Mouse (Mus musculus): ENCODE data around the gene Calcoco2. TPM values are rescaled to one million over a fixed set of nuclear protein-coding genes. Genes with fewer than 3 reads are reported as not detected.

Calcoco2 gene
- total RNA-seq, 4 experiments from 2014 or later = 0.31 TPM; not detected in 3

DNA sequence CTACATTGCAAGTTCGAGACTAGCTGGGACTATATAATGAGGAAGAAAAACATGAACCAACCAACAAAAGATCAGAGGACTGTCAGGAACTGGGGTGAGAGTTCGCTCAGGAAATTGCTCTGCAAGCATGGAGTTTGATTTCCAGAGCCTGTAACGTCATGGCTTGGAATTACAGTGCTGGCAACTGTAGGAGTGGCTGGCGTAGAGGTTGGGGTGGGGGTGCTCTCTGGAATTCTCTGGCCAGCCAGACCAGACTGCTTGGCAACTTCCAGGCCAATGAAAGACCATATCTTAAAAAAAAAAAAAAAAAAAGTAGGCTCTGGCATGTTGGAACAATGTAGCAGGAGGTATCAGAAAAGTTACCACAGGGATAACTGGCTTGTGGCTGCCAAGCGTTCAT is 31.0 kb downstream of the Calcoco2 start:
- DNase-seq (ENCODE audit: low spot score in 2 of 2) = no peak

DNA sequence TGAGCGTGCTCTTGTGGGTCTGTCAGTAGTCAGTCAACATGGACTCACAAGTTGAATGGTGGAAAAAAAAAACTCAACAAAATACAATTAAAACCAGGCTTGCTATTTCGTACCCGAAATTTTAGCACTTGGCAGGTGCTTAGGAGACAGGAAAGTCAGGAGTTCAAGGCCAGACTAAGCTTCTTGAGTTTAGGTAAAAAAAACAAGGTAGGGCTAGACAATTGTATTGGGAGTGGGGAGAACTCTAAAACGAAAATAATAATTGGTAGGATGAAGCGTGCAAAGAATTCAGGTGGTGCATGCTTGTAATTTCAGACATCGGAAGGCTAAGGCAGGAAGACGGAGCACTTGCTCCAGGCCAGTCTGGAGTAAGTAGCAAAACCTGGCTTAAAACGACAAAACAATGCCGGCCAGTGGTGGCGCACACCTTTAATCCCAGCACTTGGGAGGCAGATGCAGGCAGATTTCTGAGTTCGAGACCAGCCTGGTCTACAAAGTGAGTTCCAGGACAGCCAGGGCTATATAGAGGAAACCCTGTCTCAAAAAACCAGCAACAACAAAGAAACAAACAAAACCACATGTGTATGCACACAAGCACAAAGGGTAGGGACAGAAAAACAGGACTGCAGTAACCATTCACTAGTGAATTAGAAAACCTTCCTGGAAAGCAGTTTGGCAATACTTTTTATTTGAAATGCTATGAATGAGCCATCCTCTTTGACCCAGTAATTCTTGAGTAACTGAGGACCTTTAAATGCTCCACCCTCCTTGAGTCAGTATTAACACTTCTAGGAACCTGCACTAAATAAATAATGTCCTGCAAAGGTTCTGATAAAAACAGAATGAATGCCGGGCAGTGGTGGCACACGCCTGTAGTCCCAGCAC is 35.3 kb downstream of the Calcoco2 start:
- DNase-seq (ENCODE audit: low spot score in 2 of 2) = no peak

DNA sequence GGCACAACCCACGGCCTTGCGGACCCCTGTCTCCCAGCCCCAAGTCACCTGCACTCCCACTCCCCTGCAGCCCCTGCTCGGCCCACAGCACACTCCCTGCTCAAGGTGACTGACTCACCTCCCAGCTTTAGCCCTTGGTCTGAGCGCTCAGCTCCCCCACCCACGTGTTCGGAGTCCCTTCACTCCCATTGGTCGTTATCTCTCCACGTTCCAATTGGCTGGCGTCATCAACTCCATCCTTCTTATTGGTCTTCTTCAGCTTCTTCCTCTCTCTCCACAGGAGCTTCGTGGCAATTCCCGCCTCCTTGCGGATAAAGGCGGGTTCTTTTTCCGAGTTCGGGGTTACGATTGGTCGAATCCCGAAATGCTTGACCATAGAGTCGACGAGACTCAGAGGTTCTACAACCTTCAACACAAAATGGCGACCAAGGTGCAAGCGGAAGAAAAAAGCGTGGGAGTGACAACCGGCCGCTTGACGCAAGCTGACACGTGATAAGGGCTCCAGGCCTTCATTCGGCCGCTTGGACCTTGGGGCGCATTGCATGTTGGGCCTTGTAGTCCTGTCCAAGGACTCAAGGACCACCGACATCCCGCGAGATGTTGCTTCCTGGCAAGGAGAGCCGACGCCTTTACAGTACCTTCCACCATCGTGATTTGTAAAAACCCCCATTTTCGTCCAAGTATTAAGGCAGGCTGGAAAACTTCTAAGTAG is 36.1 kb downstream of the Calcoco2 start, which contains the start of gene Atp5g1:
TSS of gene Atp5g1 (minus strand) at position 162 of the 712 bp plus-strand sequence.
- peak; percentile 99 to 100 for DNase-seq (ENCODE audit: low spot score in 2 of 2)

DNA sequence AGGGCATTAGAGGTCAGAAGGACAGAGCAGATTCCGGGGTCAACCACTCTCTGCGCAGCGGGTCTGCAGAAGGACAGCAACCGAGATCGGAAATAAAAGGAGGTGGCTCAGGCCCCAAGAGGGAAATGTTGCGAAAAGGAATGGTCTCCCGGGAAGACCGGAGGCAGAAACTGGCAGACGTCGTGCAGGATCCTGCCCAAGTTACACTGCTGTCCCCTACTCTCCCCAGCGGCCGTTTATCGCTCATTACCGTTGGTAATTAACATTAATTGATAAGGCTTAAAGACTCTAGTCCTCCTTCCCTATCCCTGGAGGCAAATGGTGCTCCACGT is 36.6 kb downstream of the Calcoco2 start:
- DNase-seq (ENCODE audit: low spot score in 2 of 2) = peak; percentile 18 to 25

DNA sequence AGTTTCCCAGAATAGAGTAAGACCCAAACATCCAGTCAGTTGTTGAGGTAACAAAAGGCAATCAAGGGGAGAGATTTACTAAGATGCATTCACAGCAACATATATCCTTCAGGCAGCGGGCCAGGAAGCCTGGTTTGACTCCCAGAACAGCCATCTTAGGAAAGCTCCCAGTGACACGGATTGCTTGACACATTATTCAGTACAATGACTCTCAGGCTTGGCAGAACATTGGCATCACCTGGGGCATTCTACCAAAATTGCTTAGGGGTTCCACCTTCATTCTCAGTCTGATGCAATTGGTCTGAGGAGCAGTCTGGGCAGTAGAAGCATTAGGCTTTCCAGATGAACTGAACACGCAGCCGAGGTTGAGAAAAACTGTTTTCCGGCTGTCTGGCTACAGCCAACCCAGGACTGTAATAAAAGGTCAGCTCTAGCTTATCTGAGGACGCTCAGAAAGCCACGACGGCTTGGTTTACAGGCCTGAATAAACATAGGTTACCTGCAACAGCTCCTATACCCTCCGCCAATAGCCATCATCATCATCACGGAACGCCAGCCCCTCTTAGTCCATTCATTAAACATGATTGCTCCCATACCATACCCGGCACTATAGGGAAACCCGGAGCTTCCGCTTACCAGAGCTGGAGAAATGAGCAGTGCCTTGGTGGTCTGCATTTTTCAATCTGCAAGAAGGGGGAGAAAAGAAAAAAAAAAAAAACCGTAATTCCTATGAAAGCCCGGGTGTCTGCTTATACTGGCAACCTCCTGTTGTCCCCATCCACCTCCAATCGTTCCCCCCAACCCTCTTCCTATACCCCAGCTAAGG is 37.2 kb downstream of the Calcoco2 start:
- peak in 1 of 2 experiments; percentile 21 for DNase-seq (ENCODE audit: low spot score in 2 of 2)

DNA sequence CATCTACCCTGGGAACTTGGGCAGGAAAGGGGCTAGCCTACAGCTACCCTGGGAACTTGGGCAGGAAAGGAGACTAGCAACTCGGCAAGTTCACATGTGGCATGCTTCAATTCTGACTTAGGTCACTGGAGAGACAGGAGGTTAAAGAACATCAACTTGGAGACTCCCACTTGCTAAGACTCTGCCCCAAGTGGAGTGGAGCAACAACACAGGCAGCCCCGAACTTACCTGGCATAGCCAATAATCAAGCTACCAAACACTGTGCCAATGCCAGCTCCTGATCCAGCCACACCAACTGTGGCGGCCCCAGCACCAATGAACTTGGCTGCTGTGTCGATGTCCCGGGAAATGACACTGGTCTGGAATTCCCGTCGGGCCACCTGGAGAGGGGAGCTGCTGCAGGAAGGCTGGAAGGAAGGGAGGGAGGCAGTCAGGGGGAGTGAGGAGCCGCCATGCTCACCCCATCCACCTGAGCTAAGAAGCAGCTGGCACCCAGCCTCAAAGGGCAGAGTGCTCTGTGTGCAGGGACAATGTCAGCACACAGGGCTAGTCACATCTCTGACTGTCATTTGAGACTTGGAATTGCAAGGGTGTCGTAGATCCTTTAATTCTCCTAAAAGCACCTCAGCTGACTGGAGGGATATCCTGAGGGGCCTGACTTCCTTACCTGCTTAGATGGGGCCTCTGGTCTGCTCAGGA is 38.3 kb downstream of the Calcoco2 start:
- no peak for DNase-seq (ENCODE audit: low spot score in 2 of 2)

DNA sequence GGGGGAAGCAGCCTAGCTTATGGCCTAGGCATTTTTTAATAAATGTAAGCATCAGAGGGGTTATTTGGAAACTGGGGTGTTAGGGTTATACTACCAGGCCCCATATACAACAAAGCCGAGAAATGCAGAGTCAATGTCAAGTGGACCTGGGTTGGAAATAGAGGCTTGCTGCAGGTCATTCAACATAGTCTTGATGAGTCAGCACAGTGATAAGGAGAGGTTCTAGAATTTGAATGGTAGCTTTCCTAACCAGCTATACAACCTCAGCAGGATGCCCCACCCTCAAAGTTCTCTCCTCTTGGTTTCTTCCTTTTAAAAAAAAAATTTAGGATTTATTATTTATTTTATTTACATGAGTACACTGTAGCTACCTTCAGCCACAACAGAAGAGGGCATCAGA is 40.8 kb downstream of the Calcoco2 start:
- DNase-seq (ENCODE audit: low spot score in 2 of 2) = no peak

DNA sequence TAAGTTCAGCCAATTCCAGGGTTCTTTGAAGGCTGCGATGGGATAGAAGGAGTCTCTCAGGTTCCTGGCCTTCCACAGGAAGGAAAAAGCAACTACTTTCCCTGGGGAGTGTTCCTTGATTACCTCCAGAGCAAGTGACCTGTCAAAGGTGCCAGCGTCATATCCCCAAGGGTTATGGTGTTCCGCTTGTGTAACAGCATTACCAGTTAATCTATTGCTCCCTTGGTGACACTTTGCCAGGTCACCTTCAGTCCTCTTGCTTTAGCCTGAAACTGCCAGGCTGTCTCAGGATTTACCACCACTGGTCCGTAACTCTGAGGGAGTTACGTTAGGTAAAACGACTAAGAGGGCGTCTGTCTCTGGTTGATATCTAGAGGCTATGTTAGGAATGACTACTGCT is 41.4 kb downstream of the Calcoco2 start:
- no peak for DNase-seq (ENCODE audit: low spot score in 2 of 2)

DNA sequence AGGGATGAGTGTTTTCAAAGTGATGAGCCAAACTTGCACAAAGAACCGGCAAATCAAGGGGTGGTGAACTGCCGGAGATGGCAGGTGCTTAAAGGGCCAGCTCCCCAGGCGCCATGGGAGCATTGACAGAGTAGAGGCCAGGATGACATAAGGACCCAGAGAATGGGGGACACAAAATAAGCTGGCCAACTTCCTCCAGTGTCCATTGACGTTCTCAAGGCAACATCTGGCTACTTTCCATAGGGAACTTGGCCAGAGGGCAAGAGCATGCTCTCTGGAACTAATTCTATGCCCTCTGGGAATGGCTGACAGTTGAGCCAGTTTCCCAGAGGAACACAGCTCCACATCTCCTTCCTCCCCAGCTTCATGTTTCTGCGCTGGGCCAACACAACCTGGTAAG is 43.5 kb downstream of the Calcoco2 start:
- DNase-seq (ENCODE audit: low spot score in 2 of 2) = no peak

DNA sequence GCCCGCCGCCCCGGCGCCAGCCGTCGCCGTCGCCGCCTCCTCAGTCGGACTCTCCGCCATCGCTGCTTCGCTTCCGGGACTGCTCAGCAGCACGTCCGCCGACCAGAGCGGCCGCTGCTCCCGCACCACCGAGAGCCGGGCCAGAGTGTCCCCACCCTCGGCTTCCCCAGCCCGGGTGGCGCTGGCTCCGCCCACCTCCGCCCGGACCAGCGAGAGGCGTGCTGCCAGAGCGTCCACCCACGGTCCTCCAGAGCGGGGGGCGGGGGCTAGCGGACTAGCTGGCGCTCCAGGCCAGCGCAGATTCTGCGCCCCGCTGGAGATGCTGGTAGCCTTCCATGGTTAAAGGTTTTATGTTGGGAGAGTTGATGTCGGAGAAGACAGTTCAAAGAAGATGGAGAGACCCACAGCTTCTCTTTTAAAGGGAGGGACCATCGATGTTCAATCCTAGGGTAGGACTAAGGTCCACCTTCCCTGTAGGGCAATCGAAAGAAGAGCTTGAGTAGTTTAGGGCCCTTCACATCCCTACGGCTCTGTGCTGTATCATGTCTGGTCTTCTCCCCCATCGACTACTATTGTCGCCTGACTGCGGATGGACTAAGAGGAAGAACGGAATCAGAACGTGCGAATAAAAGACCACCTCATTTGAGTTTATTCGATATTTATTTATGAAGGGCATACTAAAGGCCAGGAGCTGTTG is 46.4 kb downstream of the Calcoco2 start, which contains the start of gene Ube2z:
TSS of gene Ube2z (minus strand) at position 174 of the 697 bp plus-strand sequence.
- peak; percentile 91 to 96 for DNase-seq (ENCODE audit: low spot score in 2 of 2)

DNA sequence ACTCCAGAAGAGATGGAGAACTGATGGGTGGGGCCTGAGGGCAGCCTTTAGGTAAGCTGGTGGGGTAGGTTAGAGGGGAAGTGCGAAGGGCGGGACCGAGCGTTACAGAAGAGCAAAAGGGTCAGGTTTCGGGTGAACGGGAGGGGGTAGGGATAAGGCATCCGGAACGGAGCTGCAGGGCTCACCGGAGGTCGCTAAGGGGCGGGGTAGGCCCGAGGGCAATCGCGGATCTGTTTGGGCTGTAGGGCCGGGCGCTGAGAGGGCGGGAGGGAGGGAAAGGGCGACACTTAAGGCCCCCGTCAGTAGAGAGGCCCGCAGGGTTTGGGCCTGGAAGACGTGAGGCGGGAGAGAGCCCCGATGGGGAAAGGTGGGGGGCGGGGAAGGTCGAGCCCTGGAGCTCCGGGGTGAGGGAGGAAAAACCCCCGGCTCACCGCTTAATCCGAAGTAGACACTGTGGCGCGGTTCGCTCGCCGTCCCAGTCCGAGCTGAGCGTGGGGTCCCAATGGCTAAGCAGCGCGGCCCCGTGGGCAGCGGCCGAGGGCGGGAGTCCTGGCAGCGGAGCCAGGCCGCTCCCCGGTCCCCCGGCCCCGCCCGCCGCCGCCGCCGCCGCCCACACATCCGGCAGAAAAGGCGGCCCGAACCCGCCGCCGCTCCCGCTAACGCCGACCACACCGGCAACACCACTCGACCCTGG is 47.1 kb downstream of the Calcoco2 start:
- DNase-seq (ENCODE audit: low spot score in 2 of 2) = no peak

DNA sequence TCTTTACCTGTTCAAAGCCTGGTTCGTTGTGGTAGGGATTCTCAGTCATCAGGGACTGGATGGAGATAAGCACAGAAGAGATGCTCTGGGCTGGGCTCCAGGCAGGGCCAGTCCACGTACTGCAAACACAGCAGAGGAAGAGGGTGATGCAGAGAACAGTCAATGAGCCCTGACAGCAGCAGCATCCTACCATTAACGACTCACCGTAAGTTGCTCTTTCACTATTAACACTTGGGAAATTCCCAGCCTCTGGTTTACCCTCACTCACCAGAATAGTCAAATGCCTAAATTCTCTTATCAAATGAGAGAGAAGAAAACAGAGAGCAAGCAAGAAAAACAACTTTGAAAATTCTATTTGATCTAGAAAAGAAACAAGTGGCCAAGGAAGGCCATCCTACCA is 53.5 kb downstream of the Calcoco2 start:
- DNase-seq (ENCODE audit: low spot score in 2 of 2) = no peak

DNA sequence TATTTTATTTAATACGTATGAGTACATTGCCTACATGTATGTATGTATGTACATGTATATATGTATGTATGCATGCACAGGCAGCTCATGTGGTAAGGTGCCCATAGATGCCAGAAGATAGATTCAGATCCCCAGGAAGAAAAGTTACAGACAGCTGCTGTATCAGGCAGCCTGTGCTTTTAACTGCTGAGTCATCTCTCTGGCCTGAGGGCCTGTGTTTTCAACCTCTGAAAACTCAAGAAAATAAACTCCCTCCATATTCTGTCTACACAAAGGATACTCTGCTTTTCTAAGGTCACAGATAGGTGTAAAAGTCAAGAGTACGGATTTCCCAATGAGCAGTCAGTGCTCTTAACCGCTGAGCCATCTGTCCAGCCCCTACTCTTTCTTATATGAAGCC is 60.9 kb downstream of the Calcoco2 start:
- DNase-seq (ENCODE audit: low spot score in 2 of 2) = no peak

DNA sequence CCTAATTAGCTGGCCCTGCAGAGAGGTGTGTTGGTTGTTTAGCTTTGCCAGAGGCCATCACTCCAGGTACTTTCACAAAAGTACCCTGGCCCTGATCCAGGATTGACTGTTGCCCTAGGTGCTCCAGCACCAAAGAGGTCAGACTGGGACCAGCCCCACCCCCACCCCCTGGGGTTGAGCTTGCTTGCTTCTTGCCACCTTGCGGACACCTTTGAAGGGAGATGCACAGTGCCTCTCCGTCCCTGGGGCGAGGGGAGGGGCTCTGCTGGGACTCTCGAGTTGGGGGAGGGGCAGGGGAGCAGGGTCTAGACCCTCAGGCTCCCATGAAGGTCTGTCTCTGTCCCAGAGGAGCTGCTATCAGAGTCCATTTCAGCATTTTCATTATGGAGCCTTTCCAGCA is 61.8 kb downstream of the Calcoco2 start:
- DNase-seq (ENCODE audit: low spot score in 2 of 2) = no peak

Other genes with a start within 250 kb of the Calcoco2 start
- gene B4galnt2, start 197.1 kb downstream of the Calcoco2 start, total RNA-seq (2022) = not detected
- gene Igf2bp1, start 106.0 kb downstream of the Calcoco2 start, total RNA-seq (2022) = not detected
- gene Gip, start 87.4 kb downstream of the Calcoco2 start, total RNA-seq (2022) = not detected
- gene Snf8, start 77.1 kb downstream of the Calcoco2 start, total RNA-seq (2022) = 100 to 1,000 TPM in 1 of 4 experiments, 10 to 100 TPM in 3; 88.0 to 114 (median 95.9) TPM
- gene Ube2z, start 46.6 kb downstream of the Calcoco2 start, total RNA-seq (2022) = 10 to 100 TPM; 55.2 to 57.7 (median 57.1) TPM
- 100 to 1,000 TPM; 344 to 374 (median 374) TPM for gene Atp5g1, start 36.3 kb downstream of the Calcoco2 start, total RNA-seq (2022)
- gene Ttll6, start 21.8 kb upstream of the Calcoco2 start, total RNA-seq (2022) = under 1 TPM; 0.27 to 0.63 (median 0.42) TPM
- gene Hoxb13, start 82.4 kb upstream of the Calcoco2 start, total RNA-seq (2022) = not detected
- gene Hoxb9, start 159.5 kb upstream of the Calcoco2 start, total RNA-seq (2022) = not detected
- not detected for gene Hoxb8, start 169.9 kb upstream of the Calcoco2 start, total RNA-seq (2022)
- not detected for gene Hoxb7, start 174.7 kb upstream of the Calcoco2 start, total RNA-seq (2022)
- not detected for gene Hoxb6, start 180.5 kb upstream of the Calcoco2 start, total RNA-seq (2022)
- gene Hoxb5, start 191.4 kb upstream of the Calcoco2 start, total RNA-seq (2022) = not detected
- under 1 TPM in 1 of 4 experiments, not detected in 3; 0.13 TPM for gene Hoxb4, start 206.3 kb upstream of the Calcoco2 start, total RNA-seq (2022)
- not detected for gene Hoxb3, start 211.4 kb upstream of the Calcoco2 start, total RNA-seq (2022)
- not detected for gene Hoxb2, start 238.6 kb upstream of the Calcoco2 start, total RNA-seq (2022)

All from layer of hippocampus, adult 8-10 months (tissue).